Mouse (Mus musculus): ENCODE measurements at regions not wholly inside any gene's neighbourhood (a gene's known extent, or its start where the extent isn't known, plus 50 kb on each side); places are given as distances from the start of the nearest gene placed in this dataset.

DNA sequence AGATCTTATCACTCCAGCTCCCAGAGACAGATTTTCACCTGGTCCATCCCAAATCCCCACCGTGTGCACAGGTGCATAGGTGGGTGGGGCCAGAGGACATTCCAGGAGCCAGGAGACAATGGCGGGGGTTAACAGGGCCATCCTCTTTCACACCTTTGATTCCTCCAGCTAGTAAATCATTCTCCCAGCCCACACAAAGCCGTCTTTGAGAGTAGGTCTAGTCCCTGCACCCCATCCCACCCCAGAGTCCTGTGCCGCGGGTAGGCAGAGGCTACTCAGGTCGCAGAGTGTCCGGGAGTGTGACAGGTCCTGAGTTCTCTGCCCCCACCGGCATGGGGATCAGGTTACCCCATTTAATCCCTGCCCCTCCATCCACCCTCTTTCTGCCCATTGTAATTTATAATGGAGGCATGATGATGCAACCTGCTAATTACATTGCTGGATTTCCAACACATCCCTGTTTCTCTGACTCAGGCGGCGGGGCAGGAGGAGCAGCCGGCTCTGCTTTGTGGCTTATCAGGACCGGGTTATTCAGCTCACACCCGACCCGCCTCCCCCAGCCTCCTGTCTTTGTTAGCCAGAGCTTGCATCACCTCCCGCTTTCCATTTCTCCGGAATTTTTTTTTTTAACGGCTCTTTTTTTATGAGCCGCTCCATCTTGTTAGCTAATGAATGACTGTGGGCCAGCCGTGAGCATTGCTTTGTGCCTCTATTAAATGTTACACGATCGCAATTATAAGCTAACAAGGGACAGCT is 139.7 kb upstream of the 1600014C23Rik start:
- TF ChIP-seq CTCF (conservative IDR thresholded peaks at IDR 0.05; ENCODE audit: low read length) = no peak
- TF ChIP-seq NANOG (IDR thresholded peaks at IDR 0.05; ENCODE audit: borderline replicate concordance, low read length) = no peak
